Mouse (Mus musculus) lung, embryonic 15.5 days (tissue): ENCODE measurements around the gene Chrdl2. TPM values are rescaled to one million over a fixed set of nuclear protein-coding genes. Genes with fewer than 3 reads are reported as not detected.

ENCODE experiments used
- ATAC-seq: fragments of 200-750 bp; cut with Nextera tagmentation; 2 replicates; pipeline ENCODE4 v1.8.0; 2017; ENCODE audit warnings: moderate number of reproducible peaks, borderline replicate concordance; ENCODE audit not compliant: low FRiP score, low TSS enrichment; ENCODE audit errors: extremely low read depth
- H3K27ac ChIP-seq: fragments of 300-500 bp; sonication (generic); 2 replicates; pipeline ENCODE4 v1.5.1; 2015; ENCODE audit warnings: moderate library complexity, mild to moderate bottlenecking, inconsistent platforms
- H3K27me3 ChIP-seq: fragments of 300-500 bp; sonication (generic); 2 replicates; pipeline ENCODE4 v1.6.1; 2015; ENCODE audit warnings: inconsistent platforms
- H3K36me3 ChIP-seq: fragments of 300-500 bp; sonication (generic); 2 replicates; pipeline ENCODE4 v1.6.1; 2015; ENCODE audit warnings: inconsistent platforms
- H3K4me1 ChIP-seq: fragments of 300-500 bp; sonication (generic); 2 replicates; pipeline ENCODE4 v1.6.1; 2015; ENCODE audit warnings: inconsistent platforms
- H3K4me2 ChIP-seq: fragments of 300-500 bp; sonication (generic); 2 replicates; pipeline ENCODE4 v1.6.1; 2015; ENCODE audit warnings: inconsistent platforms, mild to moderate bottlenecking, moderate library complexity
- H3K4me3 ChIP-seq: fragments of 300-500 bp; sonication (generic); 2 replicates; pipeline ENCODE4 v1.5.1; 2015; ENCODE audit warnings: mild to moderate bottlenecking, inconsistent platforms
- H3K9ac ChIP-seq: fragments of 300-500 bp; sonication (generic); 2 replicates; pipeline ENCODE4 v1.6.1; 2015; ENCODE audit warnings: inconsistent platforms
- H3K9me3 ChIP-seq: fragments of 300-500 bp; sonication (generic); 2 replicates; pipeline ENCODE4 v1.6.1; 2016; ENCODE audit warnings: inconsistent platforms
- WGBS: fragments of 180-500 bp; shearing (Covaris S2); methylation state at CpG from one replicate; pipeline ENCODE4 v1.1.7; 2015; 5-methylcytosine and 5-hydroxymethylcytosine counted together
- polyA plus RNA-seq: library from polyadenylated mRNA; unstranded; fragments of >200 nt; fragmentation: Nextera tagmentation; extraction: Ambion mirVana; gene quantifications from 2 replicates; pipeline ENCODE4 v1.2.1, GENCODE M21; 2015

Chrdl2 gene
- polyA plus RNA-seq, 1 experiment from 2014 or later, result not detected

DNA sequence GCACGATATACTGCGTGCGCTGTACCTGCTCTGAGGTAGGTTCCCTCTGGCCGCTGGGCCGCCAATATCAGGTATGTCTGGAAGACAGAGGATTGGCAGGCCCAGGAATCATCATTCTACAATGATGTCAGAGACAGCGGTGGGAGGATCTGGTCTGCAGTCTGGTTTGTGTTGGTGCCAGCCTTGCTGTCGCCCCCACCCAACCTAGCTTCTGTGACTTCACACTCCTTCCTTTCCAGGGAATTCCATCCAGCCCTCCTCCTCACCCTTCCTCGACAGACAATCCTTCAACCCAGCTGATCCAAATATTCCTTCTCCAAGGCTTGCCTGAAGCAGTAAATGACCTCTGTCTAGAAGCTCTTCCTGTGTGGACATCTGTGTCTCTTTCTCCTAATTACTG lies 11.1 kb downstream of the Chrdl2 start:
- H3K4me3 ChIP-seq, result no peak overlapping the region
- H3K4me1 ChIP-seq, result no peaks in the 10 kb centered on the region
- no peak overlapping the region for H3K9ac ChIP-seq
- no peaks in the 10 kb centered on the region for H3K27me3 ChIP-seq
- no peaks in the 10 kb centered on the region for H3K36me3 ChIP-seq
- no peak overlapping the region for H3K4me2 ChIP-seq
- 80% methylated on average over 8 of the region's 8 CpGs for WGBS
- H3K27ac ChIP-seq, result no peak overlapping the region
- no peaks in the 10 kb centered on the region for H3K9me3 ChIP-seq
- ATAC-seq, result no peak

DNA sequence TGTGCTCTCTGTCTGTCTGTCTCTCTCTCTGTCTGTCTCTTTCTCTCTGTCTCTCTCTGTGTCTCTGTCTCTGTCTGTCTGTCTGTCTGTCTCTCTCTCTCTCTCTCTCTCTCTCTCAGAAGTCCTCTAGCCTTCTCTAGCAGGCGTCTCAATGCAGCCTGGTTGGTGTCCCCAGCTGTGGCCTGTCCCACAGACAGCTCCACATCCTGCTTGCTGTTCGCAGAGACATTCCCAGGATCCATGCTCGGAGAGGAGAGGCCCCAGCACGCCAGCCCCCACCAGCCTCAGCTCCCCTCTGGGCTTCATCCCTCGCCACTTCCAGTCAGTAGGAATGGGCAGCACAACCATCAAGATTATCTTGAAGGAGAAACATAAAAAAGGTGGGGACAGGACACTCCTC lies 21.4 kb downstream of the Chrdl2 start:
- H3K4me1 ChIP-seq, result no peaks in the 10 kb centered on the region
- H3K4me2 ChIP-seq, result no peak overlapping the region
- no peaks in the 10 kb centered on the region for H3K9me3 ChIP-seq
- WGBS, result 39% methylated on average over 5 of the region's 5 CpGs
- no peaks in the 10 kb centered on the region for H3K27me3 ChIP-seq
- no peak for ATAC-seq
- no peaks in the 10 kb centered on the region for H3K36me3 ChIP-seq
- no peak overlapping the region for H3K27ac ChIP-seq
- no peak overlapping the region for H3K9ac ChIP-seq
- no peak overlapping the region for H3K4me3 ChIP-seq

DNA sequence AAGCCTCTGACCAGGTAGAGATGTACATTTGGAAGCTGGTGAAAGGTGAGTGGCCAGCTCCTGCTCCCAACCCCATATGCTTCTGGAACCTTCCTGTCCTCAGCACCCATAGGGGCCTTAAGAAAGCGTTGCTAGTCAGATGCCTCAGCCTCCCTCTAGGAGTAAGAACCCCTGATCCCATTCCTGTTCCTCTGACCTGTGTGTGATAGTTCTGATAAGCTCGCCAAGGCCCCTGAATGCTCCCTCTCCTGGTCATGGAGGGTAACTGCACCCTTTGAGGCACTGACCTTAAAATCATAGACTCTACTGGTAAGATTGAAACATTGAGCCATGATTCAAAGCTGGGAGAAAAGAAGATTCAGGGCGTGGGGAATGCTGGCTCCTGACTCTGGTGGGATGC lies 23.3 kb downstream of the Chrdl2 start:
- WGBS, result 37% methylated on average over 3 of the region's 3 CpGs
- Histone ChIP-seq H3K4me2 (no peak overlapping the region), H3K27me3 (no peaks in the 10 kb centered on the region), H3K4me1 (no peaks in the 10 kb centered on the region), H3K4me3 (no peak overlapping the region), H3K36me3 (no peaks in the 10 kb centered on the region), H3K9ac (no peak overlapping the region), H3K27ac (no peak overlapping the region), H3K9me3 (no peaks in the 10 kb centered on the region)
- no peak for ATAC-seq

DNA sequence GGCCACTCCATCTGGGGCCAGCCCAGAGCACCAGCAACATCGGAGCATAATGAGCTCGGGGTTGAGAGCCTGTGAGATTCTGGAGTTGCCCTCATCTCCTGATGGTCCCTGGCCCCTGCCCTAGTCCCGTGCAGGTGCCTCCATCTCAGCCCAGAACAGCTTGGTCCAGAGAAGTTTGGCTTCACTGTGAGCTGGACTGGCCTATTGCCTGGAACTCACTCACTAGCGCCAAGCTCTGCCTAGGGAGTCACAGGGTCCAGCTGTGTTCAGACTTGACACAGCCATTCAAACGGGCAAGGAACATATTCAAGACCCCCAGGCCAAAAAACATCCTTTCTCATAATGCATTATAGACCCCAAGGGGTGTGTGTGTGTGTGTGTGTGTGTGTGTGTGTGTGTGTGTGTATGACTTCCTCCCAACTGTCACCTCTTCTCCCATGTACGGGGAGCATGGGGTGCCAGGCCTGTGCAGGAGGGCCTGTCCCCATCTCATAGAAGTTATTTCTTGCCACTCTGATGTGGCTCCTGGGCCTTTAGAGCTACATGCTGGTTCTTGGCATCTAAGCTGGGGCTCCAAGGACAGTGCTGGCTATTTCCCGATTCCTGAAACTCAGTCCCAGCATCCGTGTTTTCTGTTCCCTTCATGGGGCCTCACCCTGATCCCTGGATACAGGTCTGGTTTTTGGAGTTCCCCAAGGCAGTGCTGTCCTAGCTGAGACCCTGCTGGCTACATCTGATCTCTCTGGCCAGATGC lies 25.2 kb downstream of the Chrdl2 start:
- Histone ChIP-seq H3K4me1 (no peaks in the 10 kb centered on the region), H3K27ac (no peak overlapping the region), H3K36me3 (no peaks in the 10 kb centered on the region), H3K4me2 (no peak overlapping the region), H3K9ac (no peak overlapping the region), H3K27me3 (no peaks in the 10 kb centered on the region), H3K4me3 (no peak overlapping the region), H3K9me3 (no peaks in the 10 kb centered on the region)
- 76% methylated on average over 8 of the region's 8 CpGs for WGBS
- ATAC-seq, result no peak

DNA sequence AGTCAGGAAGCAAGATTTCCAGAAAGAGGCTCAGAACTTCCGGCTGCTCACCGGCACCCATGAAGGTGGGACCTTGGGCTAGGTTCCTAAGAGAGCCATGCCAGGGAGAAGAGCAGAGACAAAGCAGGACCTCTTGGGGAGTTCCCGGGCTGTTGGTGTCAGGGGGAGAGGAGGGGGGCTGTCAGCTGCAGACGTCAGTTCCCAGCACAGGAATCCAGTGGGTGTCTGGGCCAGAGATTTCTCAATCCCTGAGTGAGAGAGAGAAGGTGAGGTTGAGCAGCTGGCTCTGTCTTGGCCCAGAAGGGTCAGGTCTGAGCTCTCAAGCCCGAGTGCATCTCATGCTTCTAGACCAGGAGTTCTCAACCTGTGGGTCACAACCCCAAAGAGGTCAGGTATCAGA lies 27.7 kb downstream of the Chrdl2 start:
- H3K27me3 ChIP-seq, result no peaks in the 10 kb centered on the region
- H3K4me1 ChIP-seq, result no peaks in the 10 kb centered on the region
- WGBS, result 46% methylated on average over 5 of the region's 5 CpGs
- no peak overlapping the region for H3K27ac ChIP-seq
- no peak overlapping the region for H3K4me2 ChIP-seq
- H3K36me3 ChIP-seq, result no peaks in the 10 kb centered on the region
- no peaks in the 10 kb centered on the region for H3K9me3 ChIP-seq
- ATAC-seq, result no peak
- no peak overlapping the region for H3K9ac ChIP-seq
- no peak overlapping the region for H3K4me3 ChIP-seq

DNA sequence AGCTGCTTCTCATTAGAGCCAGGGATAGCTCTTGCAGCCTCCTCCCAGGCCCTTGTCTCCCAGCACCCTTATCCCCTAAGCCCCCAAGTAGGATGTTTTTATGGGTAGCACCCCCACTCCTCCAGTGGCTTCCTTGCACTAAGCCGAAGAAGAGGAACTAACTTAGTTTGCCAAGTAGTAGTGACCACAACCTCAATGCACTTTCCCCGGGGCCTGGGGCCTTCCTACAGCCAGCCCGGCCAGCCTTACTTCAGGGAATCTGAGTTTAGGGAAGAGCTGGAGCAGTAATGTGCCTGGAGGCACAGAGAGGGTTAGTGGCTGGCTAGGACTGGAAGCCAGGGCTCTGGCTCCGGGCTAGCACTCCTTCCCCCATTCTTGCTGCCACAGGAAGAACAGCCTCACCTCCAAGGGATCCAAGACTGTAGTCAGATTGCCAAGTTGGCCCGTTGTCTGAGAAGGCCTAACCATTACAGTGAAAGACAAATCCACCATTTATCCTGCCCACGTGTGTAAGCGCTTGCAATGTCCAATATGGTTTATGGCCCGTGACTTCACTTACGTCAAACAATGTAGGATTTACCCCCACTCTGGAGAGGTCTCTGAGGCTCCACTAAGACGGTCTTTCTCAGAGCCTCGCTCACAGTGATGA lies 29.0 kb downstream of the Chrdl2 start:
- Histone ChIP-seq H3K4me1 (no peaks in the 10 kb centered on the region), H3K27ac (no peak overlapping the region), H3K4me3 (no peak overlapping the region), H3K4me2 (no peak overlapping the region), H3K27me3 (no peaks in the 10 kb centered on the region), H3K9ac (no peak overlapping the region), H3K36me3 (no peaks in the 10 kb centered on the region), H3K9me3 (no peaks in the 10 kb centered on the region)
- ATAC-seq, result no peak
- WGBS, result 76% methylated on average over 11 of the region's 11 CpGs

DNA sequence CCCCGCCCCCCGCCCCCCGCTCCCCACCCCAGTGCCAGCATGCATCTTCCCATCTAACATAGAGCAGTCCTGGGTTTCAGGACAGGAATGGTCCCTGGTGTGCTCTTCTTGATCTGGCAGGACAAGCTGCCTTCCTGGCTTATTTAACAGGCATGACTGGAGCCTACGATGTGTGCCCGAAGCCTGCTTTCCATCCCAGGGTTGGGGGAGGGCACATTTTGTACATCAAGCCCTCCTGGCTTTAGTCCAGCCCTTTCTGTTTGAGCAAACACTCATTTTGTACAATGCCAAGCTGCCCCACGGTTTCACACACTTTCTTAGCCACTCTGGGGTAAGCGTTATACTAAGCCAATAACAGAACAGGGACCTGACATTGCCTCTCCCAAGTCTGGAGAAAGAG lies 30.1 kb downstream of the Chrdl2 start:
- no peak for ATAC-seq
- WGBS, result 55% methylated on average over 7 of the region's 7 CpGs

DNA sequence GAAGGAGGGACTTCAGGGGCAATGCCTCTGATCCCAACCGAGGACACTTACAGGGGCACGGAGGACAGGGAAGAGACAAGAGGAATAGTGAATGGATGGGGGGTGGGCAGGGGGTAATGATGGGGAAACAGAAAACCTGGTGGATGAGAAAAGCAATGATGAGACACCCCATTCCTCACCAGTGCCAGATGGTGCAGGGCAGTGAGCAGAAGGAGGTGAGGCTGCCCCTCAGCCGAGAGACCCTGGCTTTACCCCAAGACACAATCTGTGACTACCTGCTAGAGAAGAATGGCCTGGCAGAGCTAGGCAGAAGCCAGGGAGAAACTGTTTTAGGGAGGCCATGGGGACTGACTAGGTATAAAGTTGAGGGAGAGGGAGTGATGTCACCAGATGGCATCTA lies 30.5 kb downstream of the Chrdl2 start:
- Histone ChIP-seq H3K4me2 (no peak overlapping the region), H3K9ac (no peak overlapping the region), H3K4me3 (no peak overlapping the region), H3K9me3 (no peaks in the 10 kb centered on the region), H3K27ac (no peak overlapping the region), H3K27me3 (no peaks in the 10 kb centered on the region), H3K4me1 (no peaks in the 10 kb centered on the region), H3K36me3 (no peaks in the 10 kb centered on the region)
- no peak for ATAC-seq
- 49% methylated on average over 3 of the region's 3 CpGs for WGBS

More for the DNA sequence above, 30.1 kb downstream of the Chrdl2 start:
- Histone ChIP-seq H3K4me3 (no peak overlapping the region), H3K36me3 (no peaks in the 10 kb centered on the region), H3K27ac (no peak overlapping the region), H3K9ac (no peak overlapping the region), H3K9me3 (no peaks in the 10 kb centered on the region), H3K27me3 (no peaks in the 10 kb centered on the region), H3K4me1 (no peaks in the 10 kb centered on the region), H3K4me2 (no peak overlapping the region)

DNA sequence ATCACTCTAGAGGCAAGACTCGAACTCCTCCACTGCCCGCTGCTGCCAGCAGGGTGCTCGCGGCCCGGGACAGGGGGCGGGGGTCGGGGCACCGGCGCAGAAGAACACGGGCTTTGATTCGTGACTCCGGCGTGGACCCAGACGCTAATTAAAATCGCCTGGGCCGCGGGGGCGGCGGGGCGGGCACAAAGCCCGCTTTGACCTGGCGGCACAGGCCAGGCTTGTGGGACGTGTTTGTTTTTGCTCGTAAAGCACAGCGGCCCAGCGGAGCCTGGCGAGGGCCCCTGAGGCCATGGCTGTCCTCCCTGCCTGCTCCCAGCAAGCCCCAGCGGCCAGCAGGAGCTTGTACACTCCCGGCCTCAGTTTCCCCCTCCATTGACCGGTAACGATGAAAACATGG lies 36.1 kb downstream of the Chrdl2 start:
- Histone ChIP-seq H3K4me2 (peak overlapping the region; percentile 42), H3K27me3 (no peaks in the 10 kb centered on the region), H3K9ac (no peak overlapping the region), H3K9me3 (no peaks in the 10 kb centered on the region), H3K4me1 (peaks cover 11% of the 10 kb centered on the region), H3K4me3 (no peak overlapping the region), H3K36me3 (no peaks in the 10 kb centered on the region), H3K27ac (no peak overlapping the region)
- ATAC-seq, result no peak
- WGBS, result 17% methylated on average over 31 of the region's 31 CpGs

DNA sequence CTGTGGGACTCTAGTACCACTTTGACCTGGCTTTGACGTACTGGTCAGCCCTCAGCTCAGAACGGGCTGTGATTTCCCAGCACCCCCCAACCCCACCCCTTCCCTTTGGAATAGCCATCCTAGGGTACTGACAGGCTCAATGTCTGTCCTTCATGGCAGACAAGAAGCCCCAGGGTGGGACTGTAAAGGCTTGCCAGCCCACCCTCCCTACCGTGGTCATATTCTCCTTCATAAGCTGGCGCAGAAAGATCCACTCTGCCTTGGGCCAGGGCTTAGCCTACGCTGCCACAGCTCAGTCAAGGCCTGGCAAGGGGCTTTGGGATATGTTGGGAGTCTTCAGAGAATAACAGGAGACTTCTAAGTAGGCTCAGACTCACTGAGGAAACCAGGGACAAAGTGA lies 37.1 kb downstream of the Chrdl2 start:
- peaks cover 11% of the 10 kb centered on the region for H3K4me1 ChIP-seq
- ATAC-seq, result no peak
- H3K36me3 ChIP-seq, result no peaks in the 10 kb centered on the region
- no peak overlapping the region for H3K4me3 ChIP-seq
- H3K27me3 ChIP-seq, result no peaks in the 10 kb centered on the region
- 82% methylated on average over 5 of the region's 5 CpGs for WGBS
- no peak overlapping the region for H3K4me2 ChIP-seq
- no peak overlapping the region for H3K27ac ChIP-seq
- H3K9me3 ChIP-seq, result no peaks in the 10 kb centered on the region
- no peak overlapping the region for H3K9ac ChIP-seq

DNA sequence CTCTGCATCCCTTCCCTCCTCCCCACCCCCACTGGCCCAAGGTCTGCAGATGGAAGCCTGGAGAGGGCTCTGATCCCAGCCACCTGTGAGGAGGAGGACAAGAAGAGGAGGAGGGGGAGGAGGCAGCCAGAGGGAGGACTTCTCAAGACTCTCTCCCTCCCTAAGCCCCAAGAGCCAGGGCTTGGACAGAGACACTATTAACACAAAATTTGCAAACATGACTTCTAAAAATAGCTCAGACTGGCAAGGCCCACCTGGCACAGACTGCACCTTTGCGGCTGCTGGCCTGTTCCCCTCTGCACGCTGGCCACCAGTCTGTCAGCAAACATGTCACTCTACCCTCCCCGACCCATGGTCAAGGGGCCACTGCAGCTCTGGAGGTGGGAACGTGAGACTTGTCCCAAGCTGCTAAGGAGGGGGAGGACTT lies 37.6 kb downstream of the Chrdl2 start:
- H3K4me1 ChIP-seq, result peaks cover 11% of the 10 kb centered on the region
- H3K9ac ChIP-seq, result no peak overlapping the region
- H3K27me3 ChIP-seq, result no peaks in the 10 kb centered on the region
- H3K36me3 ChIP-seq, result no peaks in the 10 kb centered on the region
- H3K4me3 ChIP-seq, result no peak overlapping the region
- no peak overlapping the region for H3K4me2 ChIP-seq
- 9% methylated on average over 4 of the region's 4 CpGs for WGBS
- 0 out of 2 replicates have a peak, but pooled peaks have one; percentile 52 for ATAC-seq
- H3K9me3 ChIP-seq, result no peaks in the 10 kb centered on the region
- no peak overlapping the region for H3K27ac ChIP-seq

DNA sequence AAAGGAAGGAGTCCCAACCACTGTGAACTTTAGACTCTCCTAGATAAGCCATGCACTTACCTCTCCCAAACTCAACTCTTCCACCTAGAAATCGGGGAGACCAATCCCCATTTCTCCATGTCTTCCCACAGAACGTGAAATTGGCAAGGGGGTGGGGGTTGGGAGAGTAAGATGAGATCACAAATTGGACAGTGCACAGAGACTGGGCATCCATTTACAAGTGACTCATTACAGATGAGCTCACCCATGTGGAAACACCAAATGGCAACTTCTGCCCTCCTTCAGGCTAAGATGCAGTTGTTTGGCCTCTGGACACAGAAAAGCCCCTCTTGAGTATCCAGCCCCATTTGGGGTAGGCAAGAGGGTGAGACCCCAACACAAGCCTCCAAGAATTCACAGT lies 40.5 kb downstream of the Chrdl2 start:
- Histone ChIP-seq H3K27ac (no peak overlapping the region), H3K4me1 (peaks cover 11% of the 10 kb centered on the region), H3K4me2 (no peak overlapping the region), H3K9ac (no peak overlapping the region), H3K4me3 (no peak overlapping the region), H3K27me3 (no peaks in the 10 kb centered on the region), H3K9me3 (no peaks in the 10 kb centered on the region), H3K36me3 (no peaks in the 10 kb centered on the region)
- no peak for ATAC-seq
- 62% methylated on average over 2 of the region's 2 CpGs for WGBS
